Mouse (Mus musculus) thymus, postnatal 14 days (tissue): ENCODE measurements around the gene Tln2.
A peak's percentile ranks its signal among the peaks of the same experiment; 100 is the strongest.

Experiments
- DNase-seq: peaks from one replicate; pipeline ENCODE4 v3.0.0; 2021

Gene Tln2

DNA sequence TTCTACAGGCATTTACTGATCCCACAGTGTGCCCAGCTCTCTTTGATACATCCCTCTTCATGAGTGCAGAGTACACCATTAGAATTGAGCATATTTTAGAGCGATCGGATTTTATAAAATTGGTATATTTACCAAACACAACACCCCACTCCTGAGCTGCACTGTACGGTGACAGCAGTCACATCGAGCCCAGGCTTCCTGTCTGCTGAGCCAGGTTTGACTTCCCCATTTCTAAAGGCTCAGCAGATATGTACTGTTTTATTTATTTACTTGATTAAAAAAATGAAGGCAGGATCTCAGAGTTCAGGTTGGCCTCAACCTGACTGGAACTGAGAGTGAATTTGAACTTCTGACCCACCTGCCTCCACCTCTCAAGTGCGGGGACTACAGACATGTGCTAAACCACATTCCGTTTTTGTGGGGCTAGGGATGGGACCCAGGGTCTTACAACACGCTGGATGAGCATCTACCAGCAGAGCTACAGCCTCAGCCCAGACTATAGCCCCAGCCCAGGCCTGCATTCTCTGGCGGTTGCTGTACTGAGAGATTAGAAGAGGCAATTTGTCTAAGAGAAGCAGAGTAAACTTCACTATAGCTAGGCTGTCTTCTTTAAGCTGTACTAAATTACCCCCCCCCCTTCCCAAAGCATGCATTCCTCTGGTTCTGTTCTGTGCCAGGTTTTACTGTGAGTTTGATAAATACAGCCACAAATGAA lies 292.1 kb downstream of the Tln2 start:
- no peak for DNase-seq

DNA sequence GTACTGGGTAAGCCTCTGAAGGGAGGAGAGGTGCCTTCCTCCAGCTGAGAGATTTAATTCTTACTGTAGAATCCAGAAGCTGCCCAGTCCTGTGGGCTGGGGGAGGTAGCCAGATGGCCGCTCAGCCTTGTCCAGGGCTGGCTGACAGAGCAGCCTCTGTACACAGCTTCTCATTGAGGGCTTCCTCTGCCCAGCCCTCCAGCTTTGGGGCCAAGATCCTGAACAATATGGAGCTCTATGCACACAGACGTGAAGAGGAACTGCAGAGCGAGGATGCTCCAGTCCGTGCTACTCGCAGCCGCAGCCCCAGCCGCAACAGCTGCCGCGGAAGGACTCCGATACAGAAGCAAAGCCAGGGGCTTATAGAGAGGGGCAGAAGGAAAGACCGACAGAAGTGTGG lies 294.0 kb downstream of the Tln2 start:
- no peak for DNase-seq

DNA sequence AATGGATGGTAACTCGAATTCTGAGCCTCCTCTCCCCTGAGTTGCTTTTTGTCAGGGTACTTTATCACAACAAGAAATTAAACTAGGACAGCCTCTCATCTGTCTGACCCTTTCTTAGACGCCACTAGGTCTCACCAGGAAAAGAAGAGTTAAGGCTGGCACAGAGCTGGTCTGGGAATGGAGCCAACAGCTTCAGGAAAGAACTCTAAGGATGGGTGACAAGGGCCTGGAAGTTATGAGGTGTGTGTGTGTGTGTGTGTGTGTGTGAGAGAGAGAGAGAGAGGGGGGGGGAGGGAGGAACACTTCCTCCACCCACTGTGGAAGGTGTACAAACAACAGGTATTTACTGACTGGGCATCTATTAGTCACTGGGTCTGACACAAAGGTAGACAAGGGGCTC lies 294.6 kb downstream of the Tln2 start:
- no peak for DNase-seq

DNA sequence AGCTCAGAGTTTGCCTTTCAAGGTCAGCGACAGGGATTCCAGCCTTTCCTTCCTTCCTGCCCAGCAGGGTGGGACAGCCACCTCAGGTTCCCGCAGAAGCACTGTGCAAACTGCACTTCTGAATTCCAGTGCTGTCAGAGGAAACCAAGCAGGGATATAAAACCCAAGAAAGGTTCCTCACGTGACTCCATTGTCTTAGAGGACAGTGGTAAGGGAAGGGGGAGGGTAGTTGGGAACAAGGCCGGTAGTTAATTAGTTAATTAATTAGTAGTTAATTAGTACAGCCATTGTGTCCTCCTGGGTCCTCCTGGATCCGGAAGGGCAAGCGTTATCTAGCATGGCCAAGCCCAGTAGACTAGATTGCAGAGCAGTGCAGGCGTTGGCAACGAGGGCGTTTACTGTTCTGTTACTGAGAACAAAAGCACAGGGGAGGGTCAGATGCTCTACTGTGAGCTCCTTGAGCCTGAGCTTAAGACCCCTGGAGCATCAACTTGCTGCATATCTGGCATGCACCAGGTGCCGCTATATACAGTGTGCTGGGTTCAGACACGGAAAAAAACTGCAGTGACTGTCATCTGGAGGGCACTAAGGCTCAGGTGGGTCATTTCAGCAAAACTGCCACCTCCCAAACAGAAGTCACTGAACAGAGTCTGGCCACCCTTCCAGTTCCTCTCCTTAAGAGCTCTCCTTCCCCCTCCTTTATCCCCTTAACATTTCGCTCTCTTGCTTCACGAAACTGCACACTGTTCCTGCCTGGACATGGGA lies 298.5 kb downstream of the Tln2 start:
- no peak for DNase-seq

DNA sequence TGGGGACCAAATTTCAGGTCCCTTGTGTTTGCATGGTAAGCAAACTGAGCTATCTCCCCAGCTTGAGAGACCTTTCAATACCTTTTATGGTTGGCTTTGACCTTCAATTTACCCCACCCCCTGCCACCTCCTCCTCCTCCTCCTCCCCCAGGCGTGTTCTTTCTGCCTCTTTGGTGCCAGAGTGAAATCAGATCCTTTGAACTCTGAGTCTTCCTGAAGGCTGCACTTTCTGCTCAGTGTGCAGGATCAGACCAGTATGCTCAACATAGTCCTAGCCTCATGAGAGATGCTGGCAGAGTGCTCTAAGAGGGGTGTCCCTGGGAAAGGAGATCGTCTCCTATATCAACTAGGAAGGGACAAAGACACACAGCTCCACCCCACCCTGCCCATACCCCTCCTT lies 309.4 kb downstream of the Tln2 start:
- DNase-seq: no peak

DNA sequence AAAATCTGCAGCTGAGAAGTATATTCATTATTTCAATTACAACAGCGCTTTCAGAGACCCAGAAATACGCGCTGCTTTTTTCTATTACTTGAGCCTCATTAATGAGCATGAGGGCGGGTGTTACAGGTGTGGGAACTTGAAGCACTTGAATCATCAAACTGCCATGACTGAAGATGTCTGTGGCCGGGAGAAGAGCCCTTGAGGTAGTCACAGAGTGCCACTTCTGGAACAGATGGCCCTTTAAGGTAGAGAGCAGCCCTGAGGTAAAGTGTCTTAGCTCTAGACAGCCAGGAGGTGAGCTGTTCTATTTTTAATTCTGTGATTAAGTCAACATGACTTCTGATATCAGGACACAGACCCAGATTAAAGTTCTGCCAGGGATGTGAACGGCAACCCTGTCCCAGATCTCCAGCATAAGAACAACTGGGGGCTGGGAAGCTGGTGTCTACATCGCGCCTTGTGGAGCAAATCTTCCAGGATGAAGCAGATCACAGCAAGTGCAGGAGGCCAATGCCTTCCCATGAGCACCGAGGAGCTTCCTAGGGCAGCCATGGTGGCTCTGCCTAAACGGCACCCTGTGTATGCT lies 312.0 kb downstream of the Tln2 start:
- DNase-seq: no peak

DNA sequence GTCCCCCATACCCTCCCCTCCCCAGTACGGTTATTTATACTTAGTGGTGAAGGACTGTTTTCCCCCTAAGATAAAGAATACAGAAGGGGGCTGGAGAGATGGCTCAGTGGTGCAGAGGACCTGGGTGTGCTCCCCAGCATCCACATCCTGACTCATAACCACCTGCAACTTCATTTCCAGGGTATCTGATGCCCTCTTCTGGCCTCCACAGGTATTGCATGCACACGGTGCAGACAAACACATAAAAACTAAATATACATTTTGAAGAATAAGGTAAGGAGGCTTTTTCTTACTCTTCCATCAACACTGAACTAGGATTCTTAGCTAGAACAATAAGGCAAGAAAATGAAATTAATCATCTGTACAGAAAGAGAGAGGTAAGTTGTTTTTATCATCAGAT lies 314.2 kb downstream of the Tln2 start:
- no peak for DNase-seq

DNA sequence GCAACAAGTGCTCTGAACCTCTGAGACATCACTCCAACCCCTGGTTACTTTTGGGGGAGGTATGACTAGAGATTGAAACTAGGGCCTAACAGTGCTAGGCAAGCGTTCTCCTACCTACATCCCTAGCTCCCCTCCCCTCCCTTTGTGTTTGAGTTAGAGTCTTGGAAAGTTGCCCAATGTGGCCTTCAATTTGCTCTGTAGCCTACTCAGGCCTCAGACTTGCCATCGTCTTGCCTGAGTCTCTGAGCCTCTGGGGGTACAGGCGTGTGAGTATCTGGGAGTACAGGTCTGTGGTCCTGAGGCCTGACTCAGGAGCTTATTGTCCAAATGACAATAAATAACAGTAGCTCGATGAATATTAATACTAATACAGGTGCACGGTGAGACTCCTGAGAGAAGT lies 317.8 kb downstream of the Tln2 start:
- DNase-seq: no peak

DNA sequence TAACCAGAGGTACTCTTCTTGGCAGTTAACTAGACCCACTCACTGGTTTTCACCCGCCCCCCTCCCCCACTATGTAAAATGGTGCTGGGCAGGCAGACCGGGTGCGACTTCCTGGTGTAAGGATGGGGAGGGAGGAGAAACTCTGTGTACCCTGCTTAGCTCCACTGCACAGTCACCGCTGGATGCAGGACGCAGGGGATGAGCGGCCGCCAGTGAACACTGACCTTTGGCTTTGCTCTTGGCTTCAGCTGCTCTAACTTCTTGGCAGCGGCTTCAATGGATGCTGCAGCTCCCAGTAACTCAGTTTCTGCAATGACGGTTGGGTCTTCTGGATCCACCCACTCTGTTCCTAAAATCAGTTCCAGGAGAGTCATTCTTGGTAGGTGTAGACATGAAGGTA lies 319.0 kb downstream of the Tln2 start:
- DNase-seq: no peak

DNA sequence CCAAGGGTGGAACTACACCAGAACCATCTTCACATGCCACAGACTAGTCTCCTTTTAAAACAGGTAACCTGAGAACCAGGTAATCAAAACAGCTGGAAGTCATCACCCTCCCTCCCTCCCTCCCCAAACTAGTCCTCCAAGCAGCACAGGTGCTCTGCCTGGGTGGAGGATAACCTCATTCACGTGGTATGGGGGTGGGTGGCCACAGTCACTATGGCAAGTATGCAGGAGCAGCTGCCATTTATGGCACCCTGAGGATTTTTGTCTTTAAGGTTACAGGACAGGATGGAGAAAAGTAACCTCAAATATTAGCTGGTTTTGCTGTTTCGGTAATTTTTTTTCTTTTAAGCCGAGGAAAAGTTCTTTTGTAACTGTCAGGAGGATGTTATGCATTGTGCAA lies 322.5 kb downstream of the Tln2 start:
- DNase-seq: no peak

DNA sequence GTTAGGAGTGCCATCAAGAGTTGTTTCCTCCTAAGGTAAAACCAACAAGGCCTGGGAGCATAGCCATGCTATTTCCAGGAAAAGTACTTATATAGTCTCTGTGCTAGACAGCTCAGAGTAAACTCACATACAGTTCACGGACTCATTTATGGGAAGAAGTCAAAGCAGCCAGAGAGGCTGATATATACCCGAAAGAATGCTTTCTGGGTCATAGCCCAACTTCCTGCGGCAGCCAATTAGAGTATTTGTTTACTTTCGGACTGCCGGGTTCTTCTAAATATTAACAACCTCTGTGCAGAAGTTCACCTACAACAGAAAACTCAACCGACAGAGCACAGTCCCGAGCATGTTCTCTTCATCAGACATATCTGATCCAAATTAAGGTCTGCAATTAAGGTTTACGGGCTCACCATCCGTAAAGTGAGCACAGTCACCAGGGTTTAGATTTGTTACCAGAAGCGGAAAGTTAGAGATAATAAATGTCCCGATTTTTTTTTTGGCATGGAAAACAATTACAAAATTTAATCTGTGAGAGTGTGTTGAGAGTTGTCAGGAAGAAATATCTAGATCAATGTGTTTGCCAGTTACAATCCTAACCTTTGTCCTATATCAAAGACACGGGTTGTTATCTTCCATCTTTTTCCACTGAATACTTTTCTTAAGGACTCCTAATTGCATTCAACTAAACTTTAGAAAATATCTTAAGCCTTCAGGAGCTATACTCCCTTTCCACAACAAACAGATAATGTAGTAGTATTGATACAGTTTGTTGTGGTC lies 323.9 kb downstream of the Tln2 start:
- DNase-seq: no peak

DNA sequence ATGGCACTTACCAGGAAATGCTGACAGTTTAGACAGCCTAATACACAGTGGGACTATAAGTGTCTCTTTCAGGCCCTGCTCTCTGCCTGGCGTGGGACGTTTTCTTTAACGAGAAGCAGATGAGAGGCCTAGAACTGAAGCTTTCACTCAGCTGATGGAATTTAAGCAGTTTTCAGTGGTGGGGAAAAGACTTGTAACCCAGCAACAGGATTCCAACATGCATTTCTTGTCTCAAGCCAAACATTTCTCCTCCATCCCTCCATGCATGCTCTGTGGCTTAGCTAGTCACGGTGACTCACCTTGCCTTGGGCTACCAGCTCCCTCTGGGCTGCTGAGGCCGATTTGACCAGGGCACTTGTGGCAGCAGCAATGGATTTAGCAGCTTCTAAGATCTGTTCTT lies 330.5 kb downstream of the Tln2 start:
- no peak for DNase-seq

DNA sequence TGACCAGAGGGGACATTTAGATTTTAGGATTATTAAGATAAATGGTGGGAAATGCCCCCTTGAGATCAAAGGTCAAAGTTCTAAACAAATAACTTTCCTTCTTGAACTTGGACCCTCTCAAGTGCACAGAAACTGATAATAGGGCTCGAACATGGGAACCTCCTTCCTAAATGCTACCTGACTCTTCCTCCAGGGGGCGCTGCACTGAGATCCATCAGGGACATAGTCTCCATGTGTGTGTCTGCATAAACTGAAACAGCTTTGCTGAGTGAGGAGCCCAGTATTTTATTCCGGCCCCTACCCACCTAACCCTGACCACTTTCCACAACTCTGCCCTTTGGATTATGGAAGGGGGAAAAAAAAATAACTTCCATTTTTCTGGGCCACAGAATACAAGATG lies 339.1 kb downstream of the Tln2 start:
- DNase-seq: peak; percentile 20

DNA sequence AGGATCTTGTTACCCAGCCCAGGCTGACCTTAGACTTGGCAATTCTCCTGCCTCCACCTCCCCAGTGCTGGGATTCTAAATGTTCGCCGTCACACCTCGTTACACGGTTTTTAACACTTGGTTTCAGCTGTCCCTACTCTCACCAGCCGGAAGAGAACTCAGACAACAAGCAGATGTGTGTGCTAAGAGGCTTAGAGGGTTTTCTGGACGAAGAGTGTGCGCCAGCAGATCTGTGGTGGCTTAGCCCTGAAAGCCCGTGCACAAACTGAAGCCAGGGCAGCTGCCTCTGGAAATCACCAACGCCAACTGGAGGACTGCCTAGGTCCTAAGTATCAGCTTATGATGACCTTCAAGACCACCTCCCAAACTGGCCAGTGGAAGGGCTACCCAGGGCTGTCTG lies 341.5 kb downstream of the Tln2 start:
- DNase-seq: no peak

DNA sequence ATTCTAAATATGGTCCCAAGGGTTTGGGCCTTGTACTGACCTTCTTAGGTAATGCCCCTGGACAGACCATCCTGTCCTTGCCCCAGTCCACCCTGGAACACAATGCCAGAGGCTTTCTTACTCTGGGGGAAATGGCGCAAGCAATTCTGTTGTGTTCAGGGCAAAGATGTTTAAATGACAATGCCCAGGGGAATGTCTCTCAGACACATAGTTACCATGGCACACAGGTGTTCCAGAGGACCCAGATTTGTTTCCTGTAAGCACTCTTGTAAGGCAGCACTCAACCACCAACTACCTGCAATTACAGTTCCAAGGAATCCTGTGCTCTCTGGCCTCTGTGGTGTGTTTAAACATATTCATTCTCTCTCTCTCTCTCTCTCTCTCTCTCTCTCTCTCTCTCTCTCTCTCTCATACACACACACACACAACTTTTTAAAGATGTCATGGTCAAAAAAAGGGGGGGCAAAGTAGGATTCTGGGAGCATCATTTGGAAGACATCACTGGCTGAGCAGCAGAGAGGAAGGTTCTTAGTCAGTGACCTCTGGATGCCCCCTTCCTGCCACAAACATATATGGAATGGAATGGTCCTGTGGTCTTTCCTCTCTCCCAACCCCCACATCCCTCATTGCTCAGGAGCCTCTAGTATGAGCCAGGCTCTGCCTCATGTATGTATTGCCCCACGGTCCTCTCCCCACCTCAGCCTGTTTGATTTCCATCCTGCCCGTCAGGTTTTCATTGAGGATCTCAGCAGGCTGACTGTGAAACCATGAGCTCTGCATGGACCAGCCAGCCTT lies 345.1 kb downstream of the Tln2 start:
- DNase-seq: no peak

DNA sequence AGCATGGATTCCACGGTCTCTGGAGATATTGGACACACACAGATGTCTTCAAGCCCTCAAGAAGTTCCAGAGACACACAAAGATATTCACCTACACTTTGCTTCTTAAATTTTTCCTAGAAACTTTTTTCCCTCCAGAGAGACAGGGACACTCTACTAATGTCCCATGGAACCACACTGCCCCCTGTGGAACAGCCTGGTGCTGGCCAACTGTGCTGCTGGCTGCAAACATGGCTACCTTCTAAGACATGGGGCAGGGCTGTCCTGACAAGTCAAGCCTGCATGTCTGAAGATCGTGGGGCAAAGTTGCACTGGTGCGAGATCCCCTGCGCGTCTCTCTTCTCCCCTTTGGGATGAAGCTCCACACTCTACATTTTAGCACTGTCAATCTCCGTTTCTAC lies 346.2 kb downstream of the Tln2 start:
- DNase-seq: peak; percentile 15

DNA sequence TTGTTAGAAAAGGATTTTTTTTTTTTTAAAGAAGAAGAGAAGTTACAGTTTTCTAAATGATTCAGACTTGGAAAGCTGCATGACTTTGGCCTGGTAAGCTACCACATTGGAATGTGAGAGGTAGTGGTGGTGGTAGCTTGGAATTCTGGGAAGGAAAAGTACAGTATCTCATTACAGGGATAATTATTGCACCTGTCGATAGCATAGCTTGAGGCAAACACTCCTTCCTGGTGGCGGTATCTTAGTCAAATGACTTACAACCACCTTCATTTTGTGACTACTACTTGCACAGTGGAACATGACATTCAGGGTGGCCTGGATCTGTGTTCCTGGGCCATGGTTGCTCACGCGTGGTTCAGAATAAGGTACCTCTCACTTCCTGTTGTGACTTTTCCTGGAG lies 348.3 kb downstream of the Tln2 start:
- DNase-seq: no peak

DNA sequence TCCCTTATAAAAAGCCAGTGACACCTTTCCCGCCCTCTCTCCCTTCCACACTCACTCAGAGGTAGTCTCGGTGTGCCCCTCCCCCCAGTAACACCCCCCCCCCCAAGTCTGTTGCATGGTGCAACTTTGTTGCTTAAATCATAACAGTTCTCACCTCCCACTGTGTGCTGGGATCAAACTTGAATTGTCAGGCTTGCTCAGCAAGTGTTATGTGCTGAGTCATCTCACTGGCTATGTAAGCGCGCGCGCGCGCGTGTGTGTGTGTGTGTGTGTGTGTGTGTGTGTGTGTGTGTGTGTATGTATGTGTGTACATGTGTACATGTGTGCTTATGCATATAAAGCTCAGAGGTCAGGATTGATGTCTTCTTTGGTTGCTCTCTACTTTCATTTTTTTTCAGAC lies 350.1 kb downstream of the Tln2 start:
- DNase-seq: no peak

DNA sequence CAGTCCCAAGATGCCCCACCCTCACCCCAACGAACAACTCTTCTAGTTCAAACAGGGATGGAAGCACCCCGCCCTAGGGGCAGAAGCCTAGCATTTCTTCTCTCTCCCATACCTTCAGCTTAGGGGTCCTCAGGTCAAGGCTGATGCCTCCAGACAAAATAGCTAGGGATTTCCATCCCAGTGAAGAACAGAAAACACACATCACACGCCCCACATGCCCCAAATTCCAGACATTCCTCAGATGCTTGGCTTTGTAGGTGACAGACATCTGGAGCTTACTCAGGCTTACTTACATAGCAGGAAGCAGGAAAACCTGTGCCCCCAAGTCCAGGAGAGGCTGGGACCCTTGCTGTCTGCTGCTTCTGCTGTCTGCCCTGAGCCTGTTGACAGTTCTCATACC lies 351.1 kb downstream of the Tln2 start:
- no peak for DNase-seq

DNA sequence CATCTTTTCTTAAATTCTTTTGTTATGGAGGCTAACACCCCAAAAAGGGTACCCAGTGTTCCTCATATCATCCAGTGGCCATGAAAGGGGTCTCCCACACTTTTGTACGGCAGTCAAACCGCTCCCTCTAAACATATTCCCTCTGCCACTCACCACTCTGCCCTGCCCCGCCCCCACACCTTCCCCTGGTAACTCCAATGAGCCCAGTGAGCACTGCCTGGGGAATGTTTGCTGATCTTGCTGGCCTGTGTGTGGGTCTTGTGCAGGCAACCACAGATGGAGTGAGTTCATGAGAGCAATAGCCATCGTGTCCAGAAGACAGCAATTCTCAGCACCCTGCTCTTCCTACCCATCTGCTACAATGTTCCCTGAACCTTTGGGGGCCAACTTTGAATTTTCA lies 354.3 kb downstream of the Tln2 start:
- no peak for DNase-seq

DNA sequence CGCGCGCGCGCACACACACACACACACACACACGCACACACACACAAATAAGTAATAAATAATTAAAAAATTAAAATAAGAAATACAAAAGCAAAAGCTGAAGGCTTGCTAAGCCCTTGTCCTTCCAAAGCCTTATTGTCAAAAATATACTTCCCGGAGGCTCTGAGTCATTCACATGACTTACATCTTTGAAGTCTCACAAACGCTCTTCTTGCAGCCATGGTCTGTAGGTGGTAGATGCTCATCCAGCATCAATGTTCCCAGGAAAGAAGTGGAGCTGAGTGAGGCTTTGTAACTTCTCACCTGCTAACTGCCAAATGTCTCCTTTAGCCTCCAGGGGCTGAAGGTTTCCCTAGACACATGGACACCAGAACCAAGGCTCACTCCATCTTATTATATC lies 362.9 kb downstream of the Tln2 start:
- no peak for DNase-seq

DNA sequence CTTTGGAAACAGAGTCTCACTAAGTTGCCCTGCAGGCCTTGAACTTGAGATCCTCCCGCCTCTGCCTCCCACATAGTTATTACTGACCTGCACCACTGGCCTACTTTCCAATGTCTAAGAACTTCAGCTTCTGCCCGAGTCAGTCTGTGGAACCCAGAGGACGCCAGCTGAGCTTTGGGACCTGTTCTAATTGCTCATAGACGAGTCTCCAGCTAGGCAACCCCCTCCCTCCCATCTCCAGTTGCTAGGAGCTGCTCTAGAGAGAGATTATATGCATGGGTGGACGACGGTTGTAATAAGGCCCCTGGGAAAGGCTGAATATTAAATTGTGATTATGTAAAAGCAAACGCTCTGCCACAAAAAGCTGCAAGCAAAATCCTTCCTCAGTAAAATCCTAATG lies 364.2 kb downstream of the Tln2 start:
- DNase-seq: no peak
